Mouse (Mus musculus): ENCODE measurements around the gene Gm10382. TPM values are rescaled to one million over a fixed set of nuclear protein-coding genes. Genes with fewer than 3 reads are reported as not detected.
"Not testable (repeated sequence)": the region's sequence is repeated elsewhere in the genome, so short reads cannot be mapped to it uniquely, and the experiment has no call there.

Gm10382 gene
- total RNA-seq, 2 experiments from 2014 or later: 0.26 TPM; not detected in 1

- not testable (repeated sequence) for ATAC-seq (replicated peaks; ENCODE audit: poor library complexity, severe bottlenecking)
Measured at GRCm38 (mm10) chr5:125392176-125392575, 3.1 kb downstream of the Gm10382 start.

GRCm38 (mm10) chr5:125392618-125392976 is 3.5 kb downstream of the Gm10382 start:
- ATAC-seq (replicated peaks; ENCODE audit: poor library complexity, severe bottlenecking): no peak

GRCm38 (mm10) chr5:125392977-125393621 is 4.0 kb downstream of the Gm10382 start:
- peak; percentile 48 for ATAC-seq (replicated peaks; ENCODE audit: poor library complexity, severe bottlenecking)

- ATAC-seq (replicated peaks; ENCODE audit: poor library complexity, severe bottlenecking): peak; percentile 30
Measured at GRCm38 (mm10) chr5:125393622-125394603, 4.8 kb downstream of the Gm10382 start.

GRCm38 (mm10) chr5:125395008-125395407 is 5.9 kb downstream of the Gm10382 start:
- no peak for ATAC-seq (replicated peaks; ENCODE audit: poor library complexity, severe bottlenecking)

- no peak for ATAC-seq (replicated peaks; ENCODE audit: poor library complexity, severe bottlenecking)
Measured at GRCm38 (mm10) chr5:125400903-125401302, 11.8 kb downstream of the Gm10382 start.

- ATAC-seq (replicated peaks; ENCODE audit: poor library complexity, severe bottlenecking): no peak
Measured at GRCm38 (mm10) chr5:125402476-125402875, 13.4 kb downstream of the Gm10382 start.

- ATAC-seq (replicated peaks; ENCODE audit: poor library complexity, severe bottlenecking): no peak
Measured at GRCm38 (mm10) chr5:125402991-125403390, 13.9 kb downstream of the Gm10382 start.

GRCm38 (mm10) chr5:125403481-125404465 is 14.7 kb downstream of the Gm10382 start:
- ATAC-seq (replicated peaks; ENCODE audit: poor library complexity, severe bottlenecking): no peak

- ATAC-seq (replicated peaks; ENCODE audit: poor library complexity, severe bottlenecking): no peak
Measured at GRCm38 (mm10) chr5:125404536-125404902, 15.4 kb downstream of the Gm10382 start.

- peak; percentile 28; the same call in 1 of the 2 replicates for ATAC-seq (replicated peaks; ENCODE audit: poor library complexity, severe bottlenecking)
Measured at GRCm38 (mm10) chr5:125404903-125405545, 15.9 kb downstream of the Gm10382 start.

GRCm38 (mm10) chr5:125405546-125406248 is 16.6 kb downstream of the Gm10382 start:
- ATAC-seq (replicated peaks; ENCODE audit: poor library complexity, severe bottlenecking): peak; percentile 26

- peak; percentile 21 for ATAC-seq (replicated peaks; ENCODE audit: poor library complexity, severe bottlenecking)
Measured at GRCm38 (mm10) chr5:125406322-125407016, 17.3 kb downstream of the Gm10382 start.

GRCm38 (mm10) chr5:125407020-125407830 is 18.1 kb downstream of the Gm10382 start:
- ATAC-seq (replicated peaks; ENCODE audit: poor library complexity, severe bottlenecking): no peak

GRCm38 (mm10) chr5:125407910-125408575 is 18.9 kb downstream of the Gm10382 start:
- ATAC-seq (replicated peaks; ENCODE audit: poor library complexity, severe bottlenecking): no peak

- peak; percentile 18 for ATAC-seq (replicated peaks; ENCODE audit: poor library complexity, severe bottlenecking)
Measured at GRCm38 (mm10) chr5:125408842-125409241, 19.7 kb downstream of the Gm10382 start.
